8 mouse cellular contexts compared by ENCODE assay signal in genomic region chr10:127267318-127267717, GRCm38 (mm10). TPM values are rescaled to one million over a fixed set of nuclear protein-coding genes. Genes with fewer than 3 reads are reported as not detected.
DNase-seq lines count a peak whose midpoint lies in the region; ATAC-seq and TF ChIP-seq lines count a peak whose summit lies in the region.

No protein-coding gene starts in this region.

- no peak for TF ChIP-seq CTCF in bone marrow macrophage, adult 2 months (IDR thresholded peaks at IDR 0.05; ENCODE audit: low read depth, low read length)

- no peak for TF ChIP-seq POLR2A in bone marrow macrophage, adult 2 months (IDR thresholded peaks at IDR 0.05; ENCODE audit: borderline replicate concordance, low read depth, low read length)

- H3K4me1 ChIP-seq in heart, embryonic 13.5 days = peaks cover 45% of the 10 kb centered on the region
- peaks cover 5% of the 10 kb centered on the region for H3K4me1 ChIP-seq in bone marrow macrophage, adult 2 months (ENCODE audit: control insufficient read depth, insufficient read depth, low read length)
- H3K4me1 ChIP-seq in intestine, embryonic 15.5 days (replicated peaks) = peaks cover 23% of the 10 kb centered on the region
- peaks cover 38% of the 10 kb centered on the region for H3K4me1 ChIP-seq in midbrain, embryonic 12.5 days

- H3K4me3 ChIP-seq in heart, embryonic 13.5 days = peak overlapping the region; percentile 98
- peak overlapping the region; percentile 81 for H3K4me3 ChIP-seq in bone marrow macrophage, adult 2 months (ENCODE audit: insufficient read depth, low read length)
- H3K4me3 ChIP-seq in intestine, embryonic 15.5 days (replicated peaks) = peak overlapping the region; percentile 96
- H3K4me3 ChIP-seq in midbrain, embryonic 12.5 days = peak overlapping the region; percentile 98

- H3K4me2 ChIP-seq in heart, embryonic 13.5 days = peak overlapping the region; percentile 88
- H3K4me2 ChIP-seq in intestine, embryonic 15.5 days (replicated peaks) = peak overlapping the region; percentile 85
- peak overlapping the region; percentile 93 for H3K4me2 ChIP-seq in midbrain, embryonic 12.5 days (replicated peaks)

- ATAC-seq in heart, embryonic 13.5 days (ENCODE audit: extremely low read depth, insufficient number of reproducible peaks, low FRiP score, low TSS enrichment) = no peak
- no peak for ATAC-seq in intestine, embryonic 15.5 days
- no peak for ATAC-seq in midbrain, embryonic 12.5 days (ENCODE audit: low FRiP score, low read depth)

- peaks cover 41% of the 10 kb centered on the region for H3K36me3 ChIP-seq in heart, embryonic 13.5 days
- H3K36me3 ChIP-seq in intestine, embryonic 15.5 days = peaks cover under 1% of the 10 kb centered on the region
- H3K36me3 ChIP-seq in midbrain, embryonic 12.5 days = peaks cover 36% of the 10 kb centered on the region

- H3K27me3 ChIP-seq in heart, embryonic 13.5 days (replicated peaks) = peaks cover 29% of the 10 kb centered on the region
- peaks cover 9% of the 10 kb centered on the region for H3K27me3 ChIP-seq in intestine, embryonic 15.5 days (replicated peaks)
- peaks cover 18% of the 10 kb centered on the region for H3K27me3 ChIP-seq in midbrain, embryonic 12.5 days

- DNase-seq in heart, adult 18-20 months = no peak
- no peak for DNase-seq in cerebellum, postnatal 14 days
- DNase-seq in thymus, adult 18-20 months = no peak
- DNase-seq in ovary, postnatal 10 days (ENCODE audit: low spot score) = no peak

- H3K27ac ChIP-seq in heart, embryonic 13.5 days (replicated peaks) = peak overlapping the region; percentile 91; the same call in 1 of the 2 replicates
- no peak overlapping the region for H3K27ac ChIP-seq in bone marrow macrophage, adult 2 months (ENCODE audit: insufficient read depth, low read depth, low read length)
- H3K27ac ChIP-seq in intestine, embryonic 15.5 days = no peak overlapping the region
- no peak overlapping the region for H3K27ac ChIP-seq in midbrain, embryonic 12.5 days (replicated peaks)

- no peaks in the 10 kb centered on the region for H3K9me3 ChIP-seq in heart, embryonic 13.5 days
- no peaks in the 10 kb centered on the region for H3K9me3 ChIP-seq in intestine, embryonic 15.5 days
- H3K9me3 ChIP-seq in midbrain, embryonic 12.5 days = no peaks in the 10 kb centered on the region

- WGBS in heart, embryonic 13.5 days = 60% methylated on average over 5 of the region's 5 CpGs
- 55% methylated on average over 5 of the region's 5 CpGs for WGBS in intestine, embryonic 15.5 days
- 72% methylated on average over 5 of the region's 5 CpGs for WGBS in midbrain, embryonic 12.5 days

- H3K9ac ChIP-seq in heart, embryonic 13.5 days = peak overlapping the region; percentile 100
- H3K9ac ChIP-seq in intestine, embryonic 15.5 days = peak overlapping the region; percentile 98
- peak overlapping the region; percentile 99 for H3K9ac ChIP-seq in midbrain, embryonic 12.5 days (replicated peaks)

RNA-seq across cellular contexts. Expression of gene Dctn2, which starts 1.1 kb away (rescaled TPM):
- 133 and 136 TPM in 2 replicates for polyA plus RNA-seq in heart, embryonic 13.5 days (2015; fragmentation: Nextera tagmentation; extraction: Ambion mirVana)
- 100 to 1,000 TPM; 139 to 146 TPM for total RNA-seq in heart, adult 18-20 months (2021)
- polyA plus RNA-seq in bone marrow macrophage, adult 2 months (2012; ENCODE audit: insufficient read depth, insufficient read length, missing spikeins) = 119 and 121 TPM in 2 replicates
- 150 and 154 TPM in 2 replicates for polyA plus RNA-seq in intestine, embryonic 15.5 days (2015; fragmentation: Nextera tagmentation; extraction: Ambion mirVana)
- polyA plus RNA-seq in midbrain, embryonic 12.5 days (2016; fragmentation: Nextera tagmentation; extraction: Ambion mirVana) = 245 and 250 TPM in 2 replicates

RNA-seq across cellular contexts. Expression of gene Kif5a, which starts 4.2 kb away (rescaled TPM):
- polyA plus RNA-seq in heart, embryonic 13.5 days (2015; fragmentation: Nextera tagmentation; extraction: Ambion mirVana) = 0.32 and 0.63 TPM in 2 replicates
- total RNA-seq in heart, adult 18-20 months (2021) = under 1 TPM; 0.41 to 0.89 TPM
- 2.3 and 2.5 TPM in 2 replicates for polyA plus RNA-seq in bone marrow macrophage, adult 2 months (2012; ENCODE audit: insufficient read depth, insufficient read length, missing spikeins)
- polyA plus RNA-seq in intestine, embryonic 15.5 days (2015; fragmentation: Nextera tagmentation; extraction: Ambion mirVana) = 5.9 and 6.4 TPM in 2 replicates
- polyA plus RNA-seq in midbrain, embryonic 12.5 days (2016; fragmentation: Nextera tagmentation; extraction: Ambion mirVana) = 53.9 and 61.6 TPM in 2 replicates

RNA-seq across cellular contexts. Expression of gene Mbd6, which starts 21.5 kb away (rescaled TPM):
- polyA plus RNA-seq in heart, embryonic 13.5 days (2015; fragmentation: Nextera tagmentation; extraction: Ambion mirVana) = 12.6 and 12.7 TPM in 2 replicates
- total RNA-seq in heart, adult 18-20 months (2021) = 10 to 100 TPM; 16.7 to 20.2 TPM
- polyA plus RNA-seq in bone marrow macrophage, adult 2 months (2012; ENCODE audit: insufficient read depth, insufficient read length, missing spikeins) = 45.8 and 53.4 TPM in 2 replicates
- polyA plus RNA-seq in intestine, embryonic 15.5 days (2015; fragmentation: Nextera tagmentation; extraction: Ambion mirVana) = 13.1 and 15.7 TPM in 2 replicates
- 20.3 and 21.7 TPM in 2 replicates for polyA plus RNA-seq in midbrain, embryonic 12.5 days (2016; fragmentation: Nextera tagmentation; extraction: Ambion mirVana)

RNA-seq across cellular contexts. Expression of gene Mars, which starts 44.3 kb away (rescaled TPM):
- polyA plus RNA-seq in heart, embryonic 13.5 days (2015; fragmentation: Nextera tagmentation; extraction: Ambion mirVana) = 84.0 and 86.4 TPM in 2 replicates
- 10 to 100 TPM; 43.7 to 44.8 TPM for total RNA-seq in heart, adult 18-20 months (2021)
- 29.4 and 34.9 TPM in 2 replicates for polyA plus RNA-seq in bone marrow macrophage, adult 2 months (2012; ENCODE audit: insufficient read depth, insufficient read length, missing spikeins)
- 113 and 129 TPM in 2 replicates for polyA plus RNA-seq in intestine, embryonic 15.5 days (2015; fragmentation: Nextera tagmentation; extraction: Ambion mirVana)
- 156 and 166 TPM in 2 replicates for polyA plus RNA-seq in midbrain, embryonic 12.5 days (2016; fragmentation: Nextera tagmentation; extraction: Ambion mirVana)

RNA-seq across cellular contexts. Expression of gene Arhgap9, which starts 54.4 kb away (rescaled TPM):
- 1.7 and 1.9 TPM in 2 replicates for polyA plus RNA-seq in heart, embryonic 13.5 days (2015; fragmentation: Nextera tagmentation; extraction: Ambion mirVana)
- total RNA-seq in heart, adult 18-20 months (2021) = 1 to 10 TPM; 4.0 to 5.4 TPM
- polyA plus RNA-seq in bone marrow macrophage, adult 2 months (2012; ENCODE audit: insufficient read depth, insufficient read length, missing spikeins) = 131 and 146 TPM in 2 replicates
- polyA plus RNA-seq in intestine, embryonic 15.5 days (2015; fragmentation: Nextera tagmentation; extraction: Ambion mirVana) = 6.1 and 6.7 TPM in 2 replicates
- 0.86 and 1.1 TPM in 2 replicates for polyA plus RNA-seq in midbrain, embryonic 12.5 days (2016; fragmentation: Nextera tagmentation; extraction: Ambion mirVana)
